Mouse (Mus musculus) lung, adult 2 months (tissue): Measurements from ENCODE around the gene Zbtb8os.

Source experiments
- CTCF ChIP-seq: fragments of 200-500 bp; IDR thresholded peaks from 2 replicates; pipeline ENCODE4 v1.5.1; 2011; ENCODE audit warnings: mild to moderate bottlenecking, low read length, control low read depth; ENCODE audit not compliant: insufficient read depth
- POLR2A ChIP-seq: fragments of 200-500 bp; IDR thresholded peaks from 2 replicates; pipeline ENCODE4 v1.6.1; 2011; ENCODE audit warnings: low read depth, mild to moderate bottlenecking, control low read depth, low read length, borderline replicate concordance; ENCODE audit errors: extremely low read depth

- TF ChIP-seq POLR2A = no peak
- TF ChIP-seq CTCF = no peak
These were observed 41.8 kb upstream of the Zbtb8os start for GRCm38 (mm10) chr4:129293702-129294101.
